Mouse (Mus musculus) kidney, adult 2 months (tissue): ENCODE data around the gene Psmb2.
A peak's percentile ranks its signal among the peaks of the same experiment; 100 is the strongest.

ENCODE experiments used
- CTCF ChIP-seq: fragments of 200-500 bp; conservative IDR thresholded peaks from 2 replicates; pipeline ENCODE4 v1.5.1; 2011; ENCODE audit warnings: low read depth, mild to moderate bottlenecking, control low read depth, low read length, moderate library complexity, mixed read lengths; ENCODE audit not compliant: insufficient read depth, insufficient read length
- POLR2A ChIP-seq: fragments of 200-500 bp; IDR thresholded peaks from one replicate; pipeline ENCODE4 v1.6.1; 2011; ENCODE audit warnings: low read depth, low read length, control low read depth

DNA sequence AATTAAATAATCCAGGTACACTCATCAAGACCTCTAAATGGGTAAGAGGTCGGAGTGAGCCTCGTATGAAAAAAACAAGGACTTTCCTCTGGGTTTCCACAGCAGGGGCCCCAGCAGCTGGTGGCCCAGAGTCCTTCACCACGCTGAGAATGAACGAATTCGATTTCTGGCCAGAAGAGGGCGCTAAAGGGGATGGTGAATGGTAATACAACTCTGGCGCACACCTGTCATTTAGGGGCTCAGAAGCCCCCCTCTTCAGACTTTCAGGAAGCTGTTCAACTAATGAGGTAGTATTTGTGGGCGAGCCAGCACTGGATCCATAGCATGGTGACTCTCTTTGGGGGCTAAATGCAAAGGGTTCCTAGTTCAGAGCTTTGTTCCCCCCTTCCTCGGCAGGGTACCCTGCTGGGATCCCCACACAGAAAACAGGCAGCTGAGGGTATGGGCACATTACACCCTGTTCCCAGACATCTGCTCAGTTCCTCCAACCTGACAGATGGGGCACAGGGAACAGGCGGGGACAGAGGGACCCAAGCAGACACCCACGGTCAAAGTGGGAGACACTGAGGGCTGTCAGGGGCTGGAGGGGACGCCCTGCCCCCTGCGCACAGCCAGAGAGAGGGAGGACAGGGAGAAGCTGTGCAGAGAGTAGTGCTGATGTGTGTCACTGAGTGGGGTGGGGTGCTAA lies 68.2 kb downstream of the Psmb2 start:
- TF ChIP-seq POLR2A (no peak), CTCF (peak; percentile 55)
